Mouse (Mus musculus): ENCODE results near the gene Bcl2l12.

DNA sequence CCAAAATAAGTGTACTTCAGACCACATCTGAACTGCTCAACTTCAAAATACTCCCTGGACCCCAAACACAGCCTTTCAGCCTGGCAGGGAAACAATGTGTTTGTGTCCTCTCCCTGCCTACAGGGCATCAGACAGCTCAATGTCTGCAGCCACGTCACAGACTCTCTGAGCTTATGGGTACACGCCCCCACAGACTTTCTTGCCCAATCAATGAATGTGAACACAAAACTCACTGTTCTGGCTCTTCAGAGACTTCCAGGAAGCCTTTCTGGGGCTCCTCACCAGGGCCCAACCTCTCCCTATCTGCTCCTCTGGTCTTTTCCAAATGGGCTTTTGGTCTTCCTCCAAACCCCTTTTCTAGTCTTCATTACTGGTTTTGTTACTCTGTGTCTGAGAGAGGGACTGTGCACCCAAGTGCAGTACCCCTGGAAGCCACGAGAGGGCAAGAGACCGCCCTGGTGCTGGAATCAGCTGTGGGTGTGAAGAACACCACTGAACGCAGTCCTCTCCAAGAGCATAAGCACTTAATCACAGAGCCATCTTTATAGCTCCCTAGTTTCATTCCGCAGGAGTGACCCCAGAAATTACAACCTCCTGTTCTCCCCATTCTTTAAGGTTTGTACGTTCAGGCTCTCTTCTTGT is 39.3 kb upstream of the Bcl2l12 start:
- TF ChIP-seq MAX (IDR thresholded peaks at IDR 0.05; ENCODE audit: low read depth) (no peak), POLR2A (IDR thresholded peaks at IDR 0.05; ENCODE audit: insufficient read length, low read depth) (no peak), USF1 (IDR thresholded peaks at IDR 0.05; ENCODE audit: low read depth) (no peak), POLR2AphosphoS2 (IDR thresholded peaks at IDR 0.05; ENCODE audit: insufficient read length, low read depth) (no peak), MYOD1 (IDR thresholded peaks at IDR 0.05; ENCODE audit: control insufficient read depth in 1 of 3, insufficient read length in 2 of 3, low read depth in 2 of 3) (no peak), TCF12 (IDR thresholded peaks at IDR 0.05; ENCODE audit: insufficient read depth, poor library complexity, severe bottlenecking) (no peak), E2F4 (IDR thresholded peaks at IDR 0.05; ENCODE audit: insufficient read depth) (no peak), MYOG (IDR thresholded peaks at IDR 0.05; ENCODE audit: control insufficient read depth in 1 of 3, insufficient read depth in 1 of 3, insufficient read length in 2 of 3, low read depth in 2 of 3) (no peak), TCF3 (IDR thresholded peaks at IDR 0.05; ENCODE audit: insufficient read length, low read depth) (no peak), CEBPB (IDR thresholded peaks at IDR 0.05; ENCODE audit: insufficient read depth, poor library complexity, severe bottlenecking) (no peak), SRF (IDR thresholded peaks at IDR 0.05; ENCODE audit: control insufficient read depth, insufficient read length, low read depth) (no peak)
